Mouse (Mus musculus) cerebellum, postnatal 14 days (tissue): ENCODE measurements at regions not wholly inside any gene's neighbourhood (a gene's known extent, or its start where the extent isn't known, plus 50 kb on each side); places are given as distances from the start of the nearest gene placed in this dataset.

Source experiments
- DNase-seq, 2 experiments: peaks; one replicate each; pipeline ENCODE4 v3.0.0; 2021; ENCODE audit warnings: mixed read lengths in 2 of 2

GRCm38 (mm10) chr4:84102736-84103135, 572.3 kb downstream of the Bnc2 start:
- DNase-seq: no peak

- DNase-seq: no peak
These were observed 566.5 kb downstream of the Bnc2 start for GRCm38 (mm10) chr4:84108592-84108991.

GRCm38 (mm10) chr4:84109771-84110503, 565.1 kb downstream of the Bnc2 start:
- DNase-seq: no peak

GRCm38 (mm10) chr4:84114162-84115040, 560.7 kb downstream of the Bnc2 start:
- DNase-seq: no peak

- no peak for DNase-seq
These were observed 556.7 kb downstream of the Bnc2 start for GRCm38 (mm10) chr4:84118284-84118919.

GRCm38 (mm10) chr4:84119616-84120015, 555.5 kb downstream of the Bnc2 start:
- no peak for DNase-seq

GRCm38 (mm10) chr4:84120330-84120729, 554.7 kb downstream of the Bnc2 start:
- DNase-seq: no peak

- no peak for DNase-seq
These were observed 553.6 kb downstream of the Bnc2 start for GRCm38 (mm10) chr4:84121442-84121841.

- no peak for DNase-seq
These were observed 548.7 kb downstream of the Bnc2 start for GRCm38 (mm10) chr4:84126400-84126799.

- DNase-seq: no peak
These were observed 547.7 kb downstream of the Bnc2 start for GRCm38 (mm10) chr4:84127380-84127779.

GRCm38 (mm10) chr4:84130840-84131547, 544.1 kb downstream of the Bnc2 start:
- DNase-seq: peak; percentile 33 to 86

- no peak for DNase-seq
These were observed 539.3 kb downstream of the Bnc2 start for GRCm38 (mm10) chr4:84135740-84136139.

GRCm38 (mm10) chr4:84137171-84137919, 537.7 kb downstream of the Bnc2 start:
- peak in 1 of 2 experiments; percentile 32 for DNase-seq

GRCm38 (mm10) chr4:84149149-84150050, 525.7 kb downstream of the Bnc2 start:
- DNase-seq: no peak

- DNase-seq: no peak
These were observed 524.4 kb downstream of the Bnc2 start for GRCm38 (mm10) chr4:84150698-84151097.

GRCm38 (mm10) chr4:84151247-84151646, 523.8 kb downstream of the Bnc2 start:
- DNase-seq: no peak

GRCm38 (mm10) chr4:84151971-84152450, 523.1 kb downstream of the Bnc2 start:
- DNase-seq: no peak

GRCm38 (mm10) chr4:84153571-84153970, 521.5 kb downstream of the Bnc2 start:
- no peak for DNase-seq

- DNase-seq: no peak
These were observed 517.0 kb downstream of the Bnc2 start for GRCm38 (mm10) chr4:84157911-84158647.

- DNase-seq: no peak
These were observed 511.7 kb downstream of the Bnc2 start for GRCm38 (mm10) chr4:84163362-84163761.
